Mouse (Mus musculus) macrophage (primary cell): ENCODE data around the gene Gm7271. TPM values are rescaled to one million over a fixed set of nuclear protein-coding genes. Genes with fewer than 3 reads are reported as not detected.

Source experiments
- H3K27ac ChIP-seq: fragments of 350-480 bp; formaldehyde crosslinking; 2 replicates; pipeline ENCODE4 v1.9.0; 2021
- H3K36me3 ChIP-seq: fragments of 350-480 bp; formaldehyde crosslinking; 2 replicates; pipeline ENCODE4 v1.9.0; 2021; ENCODE audit errors: inconsistent target
- H3K4me3 ChIP-seq: fragments of 350-480 bp; formaldehyde crosslinking; 2 replicates; pipeline ENCODE4 v1.9.0; 2021; ENCODE audit errors: inconsistent target
- H3K79me2 ChIP-seq: fragments of 350-480 bp; formaldehyde crosslinking; 2 replicates; pipeline ENCODE4 v1.9.0; 2021; ENCODE audit errors: inconsistent target
- WGBS: methylation state at CpG from one replicate; pipeline ENCODE4 v1.1.7; 2026; ENCODE audit warnings: inconsistent platforms; ENCODE audit not compliant: missing documents; 5-methylcytosine and 5-hydroxymethylcytosine counted together
- polyA plus RNA-seq: library from polyadenylated mRNA; stranded (reverse); fragments of 250-400 nt; gene quantifications from 3 replicates; pipeline ENCODE4 v1.2.4, GENCODE M21; 2018; ENCODE audit warnings: inconsistent platforms

The Gm7271 gene
- polyA plus RNA-seq, 1 experiment from 2014 or later: not detected

DNA sequence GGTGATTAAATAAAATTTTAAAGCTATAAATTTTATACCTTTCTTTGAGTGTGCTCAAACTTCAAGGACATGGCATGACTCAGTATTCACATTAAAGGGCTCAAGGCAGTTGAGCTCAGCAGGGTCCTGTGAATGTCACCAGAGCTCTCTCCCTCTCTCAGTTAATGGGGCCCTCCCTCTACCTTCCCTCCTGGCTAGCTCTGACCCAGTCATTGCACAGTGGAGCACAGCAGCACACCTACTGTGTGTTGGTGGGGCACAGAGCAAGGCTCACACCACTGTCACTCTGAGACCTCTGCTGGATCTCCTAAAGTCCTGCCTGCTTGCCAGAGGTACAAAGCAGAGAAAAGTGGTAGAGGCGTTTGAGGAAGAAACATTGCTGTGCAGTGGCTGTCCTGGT is 52.4 kb downstream of the Gm7271 start:
- 88% methylated on average over 1 of the region's 1 CpGs for WGBS
- peaks cover 83% of the 10 kb centered on the region for H3K36me3 ChIP-seq
- no peak overlapping the region for H3K4me3 ChIP-seq
- H3K79me2 ChIP-seq: peaks cover 39% of the 10 kb centered on the region
- H3K27ac ChIP-seq: no peak overlapping the region

GRCm38 (mm10) chr5:76537578-76537977 is 53.7 kb downstream of the Gm7271 start:
- H3K79me2 ChIP-seq: peaks cover 26% of the 10 kb centered on the region
- H3K4me3 ChIP-seq: no peak overlapping the region
- no peak overlapping the region for H3K27ac ChIP-seq
- peaks cover 97% of the 10 kb centered on the region for H3K36me3 ChIP-seq
- 92% methylated on average over 10 of the region's 10 CpGs for WGBS

GRCm38 (mm10) chr5:76540181-76540580 is 56.3 kb downstream of the Gm7271 start:
- 89% methylated on average over 8 of the region's 8 CpGs for WGBS
- Histone ChIP-seq H3K79me2 (no peaks in the 10 kb centered on the region; the same call in 1 of the 2 replicates), H3K4me3 (no peak overlapping the region), H3K36me3 (peaks cover 97% of the 10 kb centered on the region), H3K27ac (no peak overlapping the region)

DNA sequence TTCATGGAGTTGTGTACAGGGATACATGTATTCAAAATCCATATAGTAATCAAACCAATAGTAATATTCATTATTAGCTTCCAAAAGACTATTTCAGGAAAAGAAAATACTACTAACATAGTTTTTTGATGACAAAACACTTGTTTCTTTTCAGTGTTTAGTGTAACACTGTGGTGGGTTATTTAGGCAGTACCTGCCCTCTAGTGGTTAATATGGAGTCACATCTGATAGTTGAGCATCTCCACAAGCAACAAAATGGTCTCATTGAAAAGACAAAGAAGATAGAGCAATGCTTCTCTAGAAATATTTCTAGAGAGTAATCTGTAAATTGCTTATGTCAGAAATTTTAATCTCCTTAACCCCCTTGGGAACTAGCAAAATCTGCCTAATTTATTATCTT is 57.0 kb downstream of the Gm7271 start:
- peaks cover 97% of the 10 kb centered on the region for H3K36me3 ChIP-seq
- H3K27ac ChIP-seq: no peak overlapping the region
- no peaks in the 10 kb centered on the region for H3K79me2 ChIP-seq
- H3K4me3 ChIP-seq: no peak overlapping the region

DNA sequence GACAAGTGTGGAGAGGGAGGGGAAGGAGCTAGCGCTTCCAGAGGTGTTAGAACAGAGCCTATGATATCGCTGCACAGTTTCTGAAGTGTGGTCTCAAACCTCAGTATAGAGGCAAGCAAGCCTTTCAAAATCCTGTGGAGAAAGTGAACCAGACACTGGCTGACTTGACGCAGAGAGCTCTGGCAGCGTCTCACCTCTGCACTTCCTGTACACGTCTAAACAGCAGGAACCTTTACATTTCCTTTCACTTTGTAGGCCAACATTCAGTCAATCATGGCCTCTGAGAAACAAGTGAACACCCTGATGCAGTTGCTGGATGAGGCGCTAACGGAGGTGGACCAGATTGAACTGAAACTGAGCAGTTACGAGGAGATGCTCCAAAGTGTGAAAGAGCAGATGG is 59.4 kb downstream of the Gm7271 start:
- no peaks in the 10 kb centered on the region for H3K79me2 ChIP-seq
- H3K27ac ChIP-seq: no peak overlapping the region
- no peak overlapping the region for H3K4me3 ChIP-seq
- H3K36me3 ChIP-seq: peaks cover 95% of the 10 kb centered on the region
- WGBS: 80% methylated on average over 8 of the region's 8 CpGs

- 90% methylated on average over 8 of the region's 8 CpGs for WGBS
- Histone ChIP-seq H3K4me3 (no peak overlapping the region), H3K36me3 (peaks cover 79% of the 10 kb centered on the region), H3K79me2 (no peaks in the 10 kb centered on the region), H3K27ac (no peak overlapping the region)
Observed at GRCm38 (mm10) chr5:76550426-76550825, 66.6 kb downstream of the Gm7271 start.

GRCm38 (mm10) chr5:76565321-76565720 is 81.5 kb downstream of the Gm7271 start:
- H3K4me3 ChIP-seq: no peak overlapping the region
- WGBS: 20% methylated on average over 3 of the region's 3 CpGs
- no peak overlapping the region for H3K27ac ChIP-seq
- no peaks in the 10 kb centered on the region for H3K79me2 ChIP-seq
- peaks cover 81% of the 10 kb centered on the region for H3K36me3 ChIP-seq

Other genes with a start within 250 kb of the Gm7271 start
- gene Clock, start 179.2 kb upstream of the Gm7271 start, polyA plus RNA-seq: 9.7 to 14.2 TPM (median 11.7 TPM) in 3 replicates
- not detected in 3 replicates for gene Pdcl2, start 152.9 kb upstream of the Gm7271 start, polyA plus RNA-seq
- gene Nmu, start 120.3 kb upstream of the Gm7271 start, polyA plus RNA-seq: not detected in 3 replicates
- 46.9 to 69.0 TPM (median 50.8 TPM) in 3 replicates for gene Exoc1, start 45.3 kb downstream of the Gm7271 start, polyA plus RNA-seq
- 3.5 to 4.4 TPM (median 4.2 TPM) in 3 replicates for gene Cep135, start 104.7 kb downstream of the Gm7271 start, polyA plus RNA-seq
- gene C530008M17Rik, start 172.5 kb downstream of the Gm7271 start, polyA plus RNA-seq: 0.03 to 0.19 TPM in 2 of 3 replicates, not detected in the other